Mouse (Mus musculus) thymus, adult 18-20 months (tissue): ENCODE measurements at regions not wholly inside any gene's neighbourhood (a gene's known extent, or its start where the extent isn't known, plus 50 kb on each side); places are given as distances from the start of the nearest gene placed in this dataset.

Experiments used
- DNase-seq, 2 experiments: peaks; one replicate each; pipeline ENCODE4 v3.0.0; 2022; ENCODE audit warnings: mixed read lengths in 2 of 2

DNA sequence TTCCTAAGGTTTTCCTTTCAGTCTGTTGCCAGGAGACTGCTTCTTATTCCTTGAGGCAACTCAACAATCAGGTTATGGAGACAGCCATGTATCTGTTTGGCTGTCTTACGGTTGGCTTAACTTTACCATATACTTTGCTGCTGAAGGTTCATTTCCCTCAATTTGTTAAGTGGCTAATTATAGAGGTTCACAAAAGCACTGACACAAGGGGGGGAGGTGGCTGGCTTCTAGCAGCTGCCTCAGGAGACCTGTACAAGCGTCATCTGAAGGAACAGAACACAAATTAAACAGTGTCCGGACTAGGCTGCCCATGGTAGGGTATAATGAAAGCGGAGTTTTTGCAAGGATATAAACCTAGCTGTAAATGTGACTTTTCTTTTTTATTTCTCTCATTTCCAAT, 305.0 kb upstream of the Rnf219 start:
- DNase-seq, result no peak

DNA sequence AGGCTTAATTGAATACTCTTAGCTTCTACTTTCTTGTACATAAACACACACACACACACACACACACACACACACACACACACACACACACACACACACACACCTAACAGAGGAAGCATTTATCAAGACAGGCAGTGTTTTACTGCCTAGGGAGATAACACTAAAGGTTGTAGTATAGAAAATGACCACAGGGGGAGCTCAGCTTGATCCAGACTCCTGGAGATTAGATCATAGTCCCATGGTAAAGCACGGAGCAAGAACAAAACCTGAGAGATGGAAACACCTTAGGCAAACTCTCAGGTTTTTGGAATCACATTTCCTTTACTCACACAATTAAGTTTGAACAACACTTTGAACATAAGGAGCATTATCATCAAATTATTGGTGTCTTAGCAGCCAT, 302.5 kb upstream of the Rnf219 start:
- no peak for DNase-seq

DNA sequence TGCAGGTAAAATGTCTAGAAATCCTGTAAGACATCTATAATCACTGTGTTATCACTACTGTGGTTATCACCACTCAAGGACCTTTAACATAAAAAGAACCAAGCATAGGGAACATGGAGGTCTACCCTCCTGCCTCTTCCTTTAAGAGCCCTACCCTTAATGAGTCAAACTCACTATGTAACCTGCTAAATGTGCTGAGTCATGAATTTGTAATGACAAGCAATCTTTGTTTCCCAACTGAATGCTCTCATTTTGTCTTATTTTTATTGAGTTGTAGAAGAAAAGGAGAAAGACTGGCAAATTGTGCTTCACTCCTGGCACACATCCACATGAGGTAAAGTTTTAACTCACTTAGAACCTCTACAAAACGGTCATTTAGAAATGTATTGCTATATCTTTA, 301.8 kb upstream of the Rnf219 start:
- no peak for DNase-seq

GRCm38 (mm10) chr14:104821903-104822573, 299.6 kb upstream of the Rnf219 start:
- DNase-seq, result no peak

DNA sequence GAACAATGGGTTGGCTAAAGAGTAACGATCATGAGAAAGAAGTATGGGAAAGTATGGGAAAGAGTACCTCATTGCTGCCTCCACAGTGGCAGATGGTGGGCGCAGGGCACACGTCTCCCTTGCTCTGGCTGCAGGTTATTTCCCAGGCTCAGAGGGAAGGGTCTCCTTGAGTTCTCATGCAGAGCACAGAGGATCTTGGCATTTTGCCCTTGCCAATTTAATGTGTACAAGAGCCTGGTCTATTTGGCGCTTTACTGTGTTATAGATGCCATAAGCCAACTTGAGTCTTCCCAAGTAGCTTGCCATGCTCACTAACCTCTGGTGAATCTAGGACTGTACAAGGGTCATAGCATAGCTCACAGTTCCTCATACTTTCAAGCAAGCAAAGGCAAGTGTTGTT, 296.7 kb upstream of the Rnf219 start:
- no peak for DNase-seq

DNA sequence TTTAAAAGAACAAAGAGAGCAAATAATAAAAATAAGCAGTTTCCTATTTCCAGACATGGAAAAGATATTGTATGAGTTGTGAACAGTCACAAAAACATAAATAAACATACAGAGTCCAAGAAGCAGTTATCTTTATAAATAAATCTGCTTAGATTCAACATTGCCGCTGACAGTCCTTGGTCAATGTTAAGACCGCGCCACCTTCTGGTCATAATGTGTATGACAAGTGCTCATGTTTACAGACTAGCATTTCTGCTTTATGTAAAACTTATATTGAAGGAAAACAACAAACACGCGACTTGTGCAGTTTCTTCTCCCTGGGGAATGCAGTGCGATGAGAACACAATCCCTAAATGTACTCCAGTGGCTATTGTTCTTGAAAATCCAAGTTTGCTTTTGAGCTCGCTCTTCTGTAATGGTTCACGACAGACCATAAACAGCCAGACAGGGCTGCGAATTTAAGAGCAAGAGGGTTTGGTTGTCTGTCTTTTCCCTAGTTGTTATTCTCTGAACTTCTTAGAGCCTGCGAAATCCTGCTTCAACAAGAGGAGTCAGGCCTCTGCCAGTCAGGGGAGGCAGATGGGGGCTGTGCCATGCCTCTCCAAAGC, 291.6 kb upstream of the Rnf219 start:
- no peak for DNase-seq

DNA sequence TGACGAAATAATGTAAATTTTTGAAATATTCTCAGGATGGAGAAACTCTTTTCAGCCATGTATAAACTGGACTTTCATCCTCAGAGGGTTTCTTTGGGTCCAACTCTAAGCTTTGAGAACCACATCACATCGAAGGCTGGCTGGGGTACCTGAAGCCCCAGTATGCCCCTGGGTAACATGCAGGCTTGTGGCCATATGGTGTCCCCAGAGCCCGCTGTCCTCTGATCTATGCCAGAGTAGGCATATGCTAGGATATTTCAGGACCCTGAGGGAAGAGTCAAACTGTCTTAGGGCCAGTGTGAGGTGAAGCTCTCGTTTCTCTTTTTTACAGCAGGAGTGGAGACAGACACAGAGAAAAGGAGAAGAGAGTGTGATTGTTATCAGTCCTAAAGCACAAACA, 289.6 kb upstream of the Rnf219 start:
- no peak for DNase-seq

GRCm38 (mm10) chr14:104805332-104805731, 282.9 kb upstream of the Rnf219 start:
- DNase-seq, result no peak

DNA sequence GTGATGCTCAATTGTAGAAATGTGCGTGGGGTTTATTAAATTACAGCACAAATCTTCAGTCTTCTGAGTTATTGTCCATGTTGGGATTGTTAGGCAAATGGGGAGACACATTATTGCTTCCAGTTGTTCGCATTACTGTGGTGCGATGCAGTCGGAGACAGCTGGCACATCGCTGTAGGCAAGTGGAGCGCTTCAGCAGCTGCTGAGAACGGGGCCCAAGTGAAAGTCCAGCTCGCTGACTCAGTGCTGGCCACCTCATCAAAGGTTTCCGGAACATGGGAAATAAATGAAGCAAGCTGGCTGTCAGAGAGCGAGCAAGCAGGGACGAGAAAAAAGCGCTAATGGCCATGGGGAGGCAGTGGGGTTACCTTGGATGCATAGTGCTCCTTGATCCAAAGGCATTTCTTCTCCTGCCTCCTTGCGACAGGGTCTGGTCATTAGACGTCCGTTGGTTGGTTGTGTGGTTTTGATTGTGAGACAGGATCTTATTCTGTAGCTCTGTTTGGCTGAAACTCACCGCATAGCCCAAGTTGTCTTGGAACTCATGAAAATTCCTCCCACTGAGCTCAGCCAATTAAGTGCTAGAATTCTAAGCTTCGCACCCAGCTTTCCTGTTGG, 274.0 kb upstream of the Rnf219 start:
- no peak for DNase-seq

DNA sequence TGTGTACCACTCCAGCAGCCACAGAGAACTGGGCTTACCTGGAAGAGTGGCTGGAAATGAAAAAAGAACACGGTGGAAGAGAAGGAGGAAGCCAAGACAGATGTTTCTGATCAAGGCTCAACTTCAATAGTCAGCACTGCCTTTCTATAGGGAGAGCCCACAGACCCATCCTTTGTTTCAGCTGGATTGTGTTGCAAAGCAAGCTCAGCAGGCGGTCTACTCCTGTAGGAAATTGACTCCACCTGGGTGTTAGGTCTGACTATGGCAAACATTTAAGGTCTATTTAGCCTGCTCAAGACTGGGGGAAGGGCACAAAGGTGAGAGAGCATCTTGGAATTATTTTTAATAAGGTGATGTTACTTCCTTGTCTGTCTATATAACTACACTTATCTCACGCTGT, 266.9 kb upstream of the Rnf219 start:
- DNase-seq, result no peak

DNA sequence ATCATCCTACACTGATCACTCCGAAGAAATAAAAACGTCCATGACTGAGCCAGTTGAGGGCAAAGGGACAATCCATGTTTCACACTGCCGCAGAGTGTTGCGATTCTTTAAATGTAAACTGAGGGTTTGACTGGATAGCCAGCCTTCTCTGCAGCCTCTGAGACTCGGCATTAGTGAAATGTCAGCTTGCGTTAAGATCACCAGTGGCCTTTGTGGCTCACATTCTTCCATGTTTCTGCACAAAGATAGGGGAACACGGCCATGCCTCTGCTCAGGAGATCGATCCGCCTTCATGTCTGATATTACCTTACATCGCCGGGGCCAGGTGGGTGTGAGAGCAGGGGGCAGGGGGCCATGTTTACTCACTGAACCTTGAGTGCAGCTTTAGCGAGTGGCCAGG, 262.6 kb upstream of the Rnf219 start:
- no peak for DNase-seq

DNA sequence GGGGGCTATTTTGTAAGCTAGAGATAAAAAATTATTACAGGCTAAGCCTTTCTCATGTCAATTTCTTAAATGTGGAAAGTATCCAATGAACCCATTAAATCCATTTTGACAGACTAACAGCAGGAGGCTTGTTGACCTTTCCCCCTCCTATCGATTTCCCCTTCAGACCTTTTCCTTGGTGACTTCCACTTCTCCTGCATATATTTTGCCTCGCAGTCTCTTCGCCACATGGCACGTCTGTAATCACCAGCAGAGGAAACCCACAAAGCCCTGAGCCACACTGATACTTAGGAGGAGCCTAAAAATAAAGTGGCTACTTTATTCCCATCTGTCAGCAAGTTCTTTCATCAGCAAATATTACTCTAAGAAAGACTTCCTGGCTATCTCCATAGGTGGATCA, 247.5 kb upstream of the Rnf219 start:
- no peak for DNase-seq

DNA sequence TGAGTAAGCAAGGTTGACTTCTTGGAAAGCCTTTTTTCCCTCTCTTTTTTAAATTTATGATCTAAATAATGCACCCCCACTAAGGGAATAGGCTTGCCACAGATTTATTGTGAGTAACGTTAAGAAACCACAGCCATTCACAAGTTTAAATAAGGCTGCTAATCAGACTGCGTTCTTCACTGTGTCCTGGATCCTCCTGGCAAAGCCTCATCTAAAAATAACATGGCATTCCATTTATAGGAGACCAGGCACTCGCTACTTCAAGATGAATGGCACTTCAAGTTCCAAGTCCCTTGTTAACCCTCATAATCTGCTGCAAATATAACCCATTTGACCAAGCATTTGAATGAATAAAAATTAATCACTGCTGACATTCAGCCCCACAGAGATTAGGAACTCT, 211.8 kb upstream of the Rnf219 start:
- no peak for DNase-seq

DNA sequence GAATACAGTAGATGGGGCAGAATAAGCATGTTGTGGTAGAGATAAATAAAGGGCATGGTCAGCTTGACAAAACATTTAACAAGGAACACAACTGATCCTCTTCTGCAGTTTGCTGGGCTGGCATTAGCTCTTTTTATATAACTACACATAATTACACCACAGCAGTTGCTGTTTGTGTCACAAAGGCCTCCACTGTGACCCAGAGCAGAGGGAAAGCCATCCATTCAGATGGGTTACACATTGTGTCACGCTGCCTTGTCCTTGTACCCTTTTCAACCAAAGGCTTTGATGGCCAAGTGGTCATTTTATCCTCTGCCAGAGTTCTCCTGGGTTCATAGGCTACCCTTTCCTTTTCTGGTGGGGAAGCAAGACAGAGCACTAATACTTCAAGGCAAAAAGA, 209.6 kb upstream of the Rnf219 start:
- no peak for DNase-seq

DNA sequence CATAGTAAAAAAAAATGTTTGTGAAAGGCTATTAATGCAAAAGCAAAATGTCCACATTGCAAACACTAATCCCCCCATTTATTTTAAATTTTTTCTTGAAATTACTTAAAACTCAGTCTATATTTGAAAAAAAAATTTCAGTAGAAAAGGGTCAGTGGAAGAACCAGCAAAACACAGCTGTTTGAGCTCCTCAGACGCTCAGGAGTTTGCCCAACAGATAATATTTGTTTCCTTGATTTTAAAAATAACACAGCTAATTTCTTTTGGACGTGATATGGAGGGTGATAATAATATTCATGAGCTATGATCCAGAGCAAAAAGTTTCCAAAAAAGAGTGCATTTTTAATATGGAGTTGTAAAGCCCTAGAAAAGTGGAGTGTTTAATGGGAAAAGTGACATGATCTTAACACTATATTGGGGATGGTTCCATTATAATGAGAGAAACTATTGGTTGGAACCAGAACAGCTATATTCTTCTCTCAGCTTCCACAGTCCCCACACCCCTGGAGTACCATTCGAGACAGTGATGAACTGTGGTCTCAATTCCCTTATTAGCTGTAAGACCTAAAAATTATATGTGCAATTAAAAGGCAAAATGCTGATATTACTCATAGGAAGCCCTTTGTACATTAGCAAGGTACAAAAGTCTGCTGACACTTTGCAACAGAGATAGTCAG, 209.0 kb upstream of the Rnf219 start:
- DNase-seq, result no peak

DNA sequence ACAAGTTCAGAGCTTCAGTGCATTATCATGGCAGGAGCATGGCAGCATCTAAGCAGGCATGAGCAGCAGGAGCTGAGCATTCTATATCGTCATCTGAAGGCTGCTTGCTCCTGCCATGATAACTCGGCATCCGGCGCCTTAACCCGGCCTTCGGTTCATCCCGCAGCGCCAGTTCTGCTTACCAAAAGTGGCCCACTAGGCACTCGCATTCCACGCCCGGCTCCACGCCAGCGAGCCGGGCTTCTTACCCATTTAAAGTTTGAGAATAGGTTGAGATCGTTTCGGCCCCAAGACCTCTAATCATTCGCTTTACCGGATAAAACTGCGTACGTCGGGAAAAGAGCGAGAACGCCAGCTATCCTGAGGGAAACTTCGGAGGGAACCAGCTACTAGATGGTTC, 193.2 kb upstream of the Rnf219 start:
- DNase-seq, result peak; percentile 51 to 67

- DNase-seq, result no peak
These were observed 179.9 kb upstream of the Rnf219 start for GRCm38 (mm10) chr14:104702283-104702893.

DNA sequence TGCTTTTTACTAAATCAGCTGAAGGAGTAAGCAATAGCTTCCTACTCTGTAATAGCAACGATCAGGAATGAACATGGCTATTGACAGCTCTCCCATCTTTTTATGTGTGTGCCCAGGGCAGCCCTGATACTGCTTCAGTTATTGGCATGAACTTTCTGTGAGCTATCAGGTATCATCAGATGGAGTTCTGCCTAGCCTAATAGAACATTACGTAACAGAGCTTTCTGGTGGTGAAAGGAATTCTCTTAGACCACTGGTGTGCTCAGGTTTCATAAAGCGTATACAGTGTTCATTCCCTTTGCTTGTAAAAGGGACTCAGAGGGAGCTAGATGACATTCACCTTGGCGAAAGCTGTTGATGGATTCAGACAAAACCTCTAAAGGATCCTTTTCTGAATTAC, 176.5 kb upstream of the Rnf219 start:
- no peak for DNase-seq

DNA sequence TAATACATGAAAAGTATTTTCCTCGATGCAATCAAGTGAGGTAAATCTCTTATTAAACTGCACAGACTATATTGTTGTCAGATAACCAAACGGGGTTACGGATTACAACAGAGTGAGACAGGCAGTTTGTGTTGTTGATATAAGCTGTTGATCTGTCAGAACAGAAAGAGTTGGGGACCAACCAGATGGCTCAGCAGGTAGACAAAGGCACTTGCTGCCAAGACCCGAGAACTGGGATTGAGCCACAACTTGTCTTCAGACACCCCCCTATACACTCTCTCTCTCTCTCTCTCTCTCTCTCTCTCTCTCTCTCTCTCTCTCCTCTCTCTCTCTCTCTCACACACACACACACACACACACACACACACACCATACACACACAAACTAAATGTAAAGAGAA, 172.7 kb upstream of the Rnf219 start:
- no peak for DNase-seq

DNA sequence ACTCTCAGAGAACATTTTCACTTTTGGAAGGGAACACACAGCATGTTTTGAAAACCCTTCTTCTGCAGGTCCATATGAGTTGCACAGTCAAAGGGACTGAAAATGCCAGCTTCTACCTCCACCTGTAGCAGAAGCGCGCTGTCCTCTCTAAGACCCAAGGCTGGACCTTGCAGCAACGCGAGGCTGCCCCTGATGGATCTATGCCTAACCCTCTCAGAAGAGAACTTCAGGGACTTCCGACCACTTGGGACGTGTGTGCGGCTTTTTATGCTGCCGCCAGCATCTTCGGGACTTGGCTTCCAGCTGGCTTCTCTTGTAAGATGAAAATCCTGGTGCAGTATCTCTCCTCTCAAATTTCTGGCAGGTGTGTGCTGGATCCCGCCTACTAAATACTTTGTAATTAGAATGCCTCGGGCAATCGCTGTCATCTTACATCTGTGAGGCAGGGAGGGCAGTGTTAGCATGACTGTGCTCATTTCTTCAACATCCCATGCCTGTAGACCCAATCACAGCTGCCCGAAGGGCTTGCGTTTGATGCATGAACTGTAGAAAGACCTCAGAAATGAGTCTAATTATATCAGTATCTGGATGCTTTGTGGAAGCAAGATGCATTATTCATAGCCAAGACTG, 171.8 kb upstream of the Rnf219 start:
- no peak for DNase-seq

DNA sequence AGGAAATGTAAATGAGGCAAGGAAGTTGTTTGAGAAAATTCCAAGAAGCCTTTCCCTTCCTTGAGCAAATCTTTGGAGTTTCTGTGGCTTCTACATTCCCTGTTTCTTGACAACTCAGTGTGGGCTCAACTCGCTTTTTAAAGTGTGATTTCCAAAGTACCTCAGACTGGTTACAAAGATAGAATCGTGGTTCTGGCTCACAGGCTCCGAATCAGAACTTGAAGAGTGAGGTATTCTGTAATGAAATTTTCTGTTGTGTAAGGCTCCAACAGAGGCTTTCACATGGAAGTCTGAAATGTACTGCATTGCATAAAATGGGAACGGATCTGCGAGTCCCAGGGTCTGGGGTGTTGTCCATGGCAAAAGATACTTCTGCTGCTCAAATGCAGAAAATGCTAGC, 170.2 kb upstream of the Rnf219 start:
- DNase-seq, result no peak

- no peak for DNase-seq
These were observed 166.0 kb upstream of the Rnf219 start for GRCm38 (mm10) chr14:104688440-104688839.

GRCm38 (mm10) chr14:104676810-104677209, 154.4 kb upstream of the Rnf219 start:
- no peak for DNase-seq
